Mouse (Mus musculus) stomach, embryonic 14.5 days (tissue): ENCODE measurements around the gene Ctnna2. TPM values are rescaled to one million over a fixed set of nuclear protein-coding genes. Genes with fewer than 3 reads are reported as not detected.

ENCODE experiments used
- ATAC-seq: fragments of 200-750 bp; cut with Nextera tagmentation; 2 replicates; pipeline ENCODE4 v1.8.0; 2017; ENCODE audit warnings: low read depth, moderate TSS enrichment; ENCODE audit not compliant: insufficient number of reproducible peaks, insufficient read depth, low FRiP score
- H3K27ac ChIP-seq: fragments of 300-500 bp; sonication (generic); 2 replicates; pipeline ENCODE4 v1.5.1; 2014; ENCODE audit warnings: mild to moderate bottlenecking, low read length, moderate library complexity, mixed read lengths
- H3K27me3 ChIP-seq: fragments of 300-500 bp; sonication (generic); 2 replicates; pipeline ENCODE4 v1.6.1; 2014; ENCODE audit warnings: low read length, control low read depth, mixed read lengths; ENCODE audit not compliant: control insufficient read depth, insufficient read depth
- H3K36me3 ChIP-seq: fragments of 300-500 bp; sonication (generic); 2 replicates; pipeline ENCODE4 v1.6.1; 2014; ENCODE audit warnings: mild to moderate bottlenecking, control low read depth, low read length, moderate library complexity, mixed read lengths; ENCODE audit not compliant: control insufficient read depth, insufficient read depth
- H3K4me1 ChIP-seq: fragments of 300-500 bp; sonication (generic); 2 replicates; pipeline ENCODE4 v1.6.1; 2014; ENCODE audit warnings: low read length, control low read depth, mixed read lengths; ENCODE audit not compliant: control insufficient read depth, insufficient read depth
- H3K4me2 ChIP-seq: fragments of 300-500 bp; sonication (generic); replicated peaks from 2 replicates; pipeline ENCODE4 v1.6.1; 2014; ENCODE audit warnings: low read depth, low read length, control low read depth
- H3K4me3 ChIP-seq: fragments of 300-500 bp; sonication (generic); 2 replicates; pipeline ENCODE4 v1.5.1; 2014; ENCODE audit warnings: low read depth, low read length, control low read depth
- H3K9ac ChIP-seq: fragments of 300-500 bp; sonication (generic); replicated peaks from 2 replicates; pipeline ENCODE4 v1.6.1; 2014; ENCODE audit warnings: low read depth, mild to moderate bottlenecking, control low read depth, low read length, moderate library complexity, mixed read lengths
- H3K9me3 ChIP-seq: fragments of 300-500 bp; sonication (generic); 2 replicates; pipeline ENCODE4 v1.6.1; 2016; ENCODE audit warnings: low read depth, low read length, control low read depth; ENCODE audit not compliant: control insufficient read depth
- WGBS: fragments of 180-500 bp; shearing (Covaris S2); extraction: QIAGEN DNeasy Blood & Tissue Kit; methylation state at CpG from one replicate; pipeline ENCODE4 v1.1.7; 2014; 5-methylcytosine and 5-hydroxymethylcytosine counted together
- polyA plus RNA-seq: library from polyadenylated mRNA; unstranded; fragments of >200 nt; fragmentation: Nextera tagmentation; extraction: Ambion mirVana; gene quantifications from 2 replicates; pipeline ENCODE4 v1.2.1, GENCODE M21; 2014

Gene Ctnna2
- polyA plus RNA-seq, 1 experiment from 2014 or later, result 9.3 TPM

GRCm38 (mm10) chr6:77724042-77724951 is 255.2 kb downstream of the Ctnna2 start:
- Histone ChIP-seq H3K4me3 (no peak overlapping the region), H3K4me2 (no peak overlapping the region), H3K4me1 (no peaks in the 10 kb centered on the region), H3K36me3 (no peaks in the 10 kb centered on the region), H3K27me3 (no peaks in the 10 kb centered on the region), H3K9ac (no peak overlapping the region), H3K27ac (no peak overlapping the region), H3K9me3 (no peaks in the 10 kb centered on the region)
- WGBS, result 53% methylated on average over 5 of the region's 5 CpGs
- ATAC-seq, result no peak

- Histone ChIP-seq H3K4me3 (no peak overlapping the region), H3K9ac (no peak overlapping the region), H3K27me3 (no peaks in the 10 kb centered on the region)
Measured at GRCm38 (mm10) chr6:77694093-77694492, 285.4 kb downstream of the Ctnna2 start.

GRCm38 (mm10) chr6:77687173-77687572 is 292.3 kb downstream of the Ctnna2 start:
- Histone ChIP-seq H3K27me3 (no peaks in the 10 kb centered on the region), H3K36me3 (no peaks in the 10 kb centered on the region), H3K4me2 (no peak overlapping the region), H3K4me3 (no peak overlapping the region), H3K9ac (no peak overlapping the region), H3K4me1 (no peaks in the 10 kb centered on the region), H3K9me3 (no peaks in the 10 kb centered on the region), H3K27ac (no peak overlapping the region)
- ATAC-seq, result no peak
- WGBS, result 65% methylated on average over 1 of the region's 1 CpGs

More at GRCm38 (mm10) chr6:77694093-77694492, 285.4 kb downstream of the Ctnna2 start:
- Histone ChIP-seq H3K36me3 (no peaks in the 10 kb centered on the region), H3K9me3 (no peaks in the 10 kb centered on the region), H3K27ac (no peak overlapping the region), H3K4me1 (no peaks in the 10 kb centered on the region), H3K4me2 (no peak overlapping the region)
- ATAC-seq, result no peak

- H3K9ac ChIP-seq, result no peak overlapping the region
- H3K4me1 ChIP-seq, result no peaks in the 10 kb centered on the region
- H3K4me2 ChIP-seq, result no peak overlapping the region
- ATAC-seq, result no peak
- no peaks in the 10 kb centered on the region for H3K9me3 ChIP-seq
- 10% methylated on average over 6 of the region's 6 CpGs for WGBS
- H3K36me3 ChIP-seq, result no peaks in the 10 kb centered on the region
- no peak overlapping the region for H3K4me3 ChIP-seq
- H3K27ac ChIP-seq, result no peak overlapping the region
- no peaks in the 10 kb centered on the region for H3K27me3 ChIP-seq
Measured at GRCm38 (mm10) chr6:77650127-77650526, 329.4 kb downstream of the Ctnna2 start.

- 82% methylated on average over 4 of the region's 4 CpGs for WGBS
Measured at GRCm38 (mm10) chr6:77644591-77644990, 334.9 kb downstream of the Ctnna2 start.

GRCm38 (mm10) chr6:77638784-77639183 is 340.7 kb downstream of the Ctnna2 start:
- Histone ChIP-seq H3K9me3 (no peaks in the 10 kb centered on the region), H3K27me3 (no peaks in the 10 kb centered on the region), H3K36me3 (no peaks in the 10 kb centered on the region), H3K9ac (no peak overlapping the region), H3K27ac (no peak overlapping the region), H3K4me3 (no peak overlapping the region), H3K4me2 (no peak overlapping the region), H3K4me1 (no peaks in the 10 kb centered on the region)
- WGBS, result 84% methylated on average over 2 of the region's 2 CpGs
- no peak for ATAC-seq

More at GRCm38 (mm10) chr6:77644591-77644990, 334.9 kb downstream of the Ctnna2 start:
- Histone ChIP-seq H3K4me1 (no peaks in the 10 kb centered on the region), H3K9ac (no peak overlapping the region), H3K9me3 (no peaks in the 10 kb centered on the region), H3K27ac (no peak overlapping the region), H3K27me3 (no peaks in the 10 kb centered on the region), H3K4me2 (no peak overlapping the region), H3K4me3 (no peak overlapping the region), H3K36me3 (no peaks in the 10 kb centered on the region)
- no peak for ATAC-seq

- WGBS, result 30% methylated on average over 9 of the region's 9 CpGs
- Histone ChIP-seq H3K4me1 (no peaks in the 10 kb centered on the region), H3K4me2 (no peak overlapping the region), H3K27me3 (no peaks in the 10 kb centered on the region), H3K4me3 (no peak overlapping the region), H3K27ac (no peak overlapping the region), H3K36me3 (no peaks in the 10 kb centered on the region), H3K9ac (no peak overlapping the region), H3K9me3 (no peaks in the 10 kb centered on the region)
- ATAC-seq, result no peak
Measured at GRCm38 (mm10) chr6:77633997-77634396, 345.5 kb downstream of the Ctnna2 start.

- no peaks in the 10 kb centered on the region for H3K9me3 ChIP-seq
- no peak for ATAC-seq
- WGBS, result 51% methylated on average over 7 of the region's 7 CpGs
- no peaks in the 10 kb centered on the region for H3K27me3 ChIP-seq
- no peak overlapping the region for H3K27ac ChIP-seq
- no peak overlapping the region for H3K4me3 ChIP-seq
- no peaks in the 10 kb centered on the region for H3K36me3 ChIP-seq
- no peak overlapping the region for H3K9ac ChIP-seq
- no peaks in the 10 kb centered on the region for H3K4me1 ChIP-seq
- no peak overlapping the region for H3K4me2 ChIP-seq
Measured at GRCm38 (mm10) chr6:77628573-77629192, 350.8 kb downstream of the Ctnna2 start.
